Mouse (Mus musculus) midbrain, embryonic 16.5 days (tissue): ENCODE data around the gene Znrf4. TPM values are rescaled to one million over a fixed set of nuclear protein-coding genes. Genes with fewer than 3 reads are reported as not detected.

Source experiments
- ATAC-seq: fragments of 200-750 bp; cut with Nextera tagmentation; 2 replicates; pipeline ENCODE4 v1.8.0; 2017; ENCODE audit warnings: moderate TSS enrichment
- H3K27ac ChIP-seq: fragments of 300-500 bp; sonication (generic); 2 replicates; pipeline ENCODE4 v1.5.1; 2014; ENCODE audit warnings: mild to moderate bottlenecking, low read length, mixed read lengths
- H3K27me3 ChIP-seq: fragments of 300-500 bp; sonication (generic); 2 replicates; pipeline ENCODE4 v1.6.1; 2014; ENCODE audit warnings: low read depth, low read length, mixed read lengths; ENCODE audit not compliant: control insufficient read depth, insufficient read depth
- H3K36me3 ChIP-seq: fragments of 300-500 bp; sonication (generic); 2 replicates; pipeline ENCODE4 v1.6.1; 2014; ENCODE audit warnings: mild to moderate bottlenecking, low read length, moderate library complexity, mixed read lengths; ENCODE audit not compliant: control insufficient read depth, insufficient read depth
- H3K4me1 ChIP-seq: fragments of 300-500 bp; sonication (generic); 2 replicates; pipeline ENCODE4 v1.6.1; 2014; ENCODE audit warnings: mild to moderate bottlenecking, low read length, mixed read lengths; ENCODE audit not compliant: control insufficient read depth, insufficient read depth
- H3K4me2 ChIP-seq: fragments of 300-500 bp; sonication (generic); 2 replicates; pipeline ENCODE4 v1.6.1; 2014; ENCODE audit warnings: mild to moderate bottlenecking, low read length, mixed read lengths
- H3K4me3 ChIP-seq: fragments of 300-500 bp; sonication (generic); 2 replicates; pipeline ENCODE4 v1.5.1; 2014; ENCODE audit warnings: low read depth, mild to moderate bottlenecking, low read length, moderate library complexity, mixed read lengths
- H3K9ac ChIP-seq: fragments of 300-500 bp; sonication (generic); 2 replicates; pipeline ENCODE4 v1.6.1; 2014; ENCODE audit warnings: low read depth, low read length, mixed read lengths
- H3K9me3 ChIP-seq: fragments of 300-500 bp; sonication (generic); replicated peaks from 2 replicates; pipeline ENCODE4 v1.6.1; 2014; ENCODE audit warnings: mild to moderate bottlenecking, low read length, mixed read lengths; ENCODE audit not compliant: control insufficient read depth, poor library complexity, severe bottlenecking
- WGBS: fragments of 180-500 bp; shearing (Covaris S2); extraction: QIAGEN DNeasy Blood & Tissue Kit; methylation state at CpG from one replicate; pipeline ENCODE4 v1.1.7; 2014; 5-methylcytosine and 5-hydroxymethylcytosine counted together
- polyA plus RNA-seq: library from polyadenylated mRNA; unstranded; fragments of >200 nt; fragmentation: Nextera tagmentation; extraction: Ambion mirVana; gene quantifications from 2 replicates; pipeline ENCODE4 v1.2.1, GENCODE M21; 2015

Gene Znrf4
- polyA plus RNA-seq, 1 experiment from 2014 or later: not detected

GRCm38 (mm10) chr17:56469275-56469674 is 43.0 kb downstream of the Znrf4 start:
- Histone ChIP-seq H3K4me3 (peak overlapping the region; percentile 8; the same call in 1 of the 2 replicates), H3K27me3 (no peaks in the 10 kb centered on the region), H3K9ac (peak overlapping the region; percentile 50), H3K27ac (peak overlapping the region; percentile 88), H3K36me3 (no peaks in the 10 kb centered on the region; the same call in 1 of the 2 replicates), H3K4me2 (peak overlapping the region; percentile 43), H3K9me3 (no peaks in the 10 kb centered on the region), H3K4me1 (peaks cover 88% of the 10 kb centered on the region)
- WGBS: 19% methylated on average over 8 of the region's 8 CpGs
- no peak for ATAC-seq

- Histone ChIP-seq H3K9me3 (no peaks in the 10 kb centered on the region), H3K4me2 (peak overlapping the region; percentile 10; the same call in 1 of the 2 replicates), H3K36me3 (no peaks in the 10 kb centered on the region; the same call in 1 of the 2 replicates), H3K4me3 (no peak overlapping the region), H3K27ac (peak overlapping the region; percentile 88), H3K4me1 (peaks cover 88% of the 10 kb centered on the region), H3K27me3 (no peaks in the 10 kb centered on the region), H3K9ac (peak overlapping the region; percentile 50; the same call in 1 of the 2 replicates)
- 53% methylated on average over 7 of the region's 7 CpGs for WGBS
- no peak for ATAC-seq
These were observed 43.4 kb downstream of the Znrf4 start for GRCm38 (mm10) chr17:56468870-56469269.

GRCm38 (mm10) chr17:56468380-56468779 is 43.9 kb downstream of the Znrf4 start:
- H3K36me3 ChIP-seq: no peaks in the 10 kb centered on the region; the same call in 1 of the 2 replicates
- ATAC-seq: no peak
- WGBS: 89% methylated on average over 9 of the region's 9 CpGs
- H3K9ac ChIP-seq: no peak overlapping the region
- peak overlapping the region; percentile 88 for H3K27ac ChIP-seq
- H3K9me3 ChIP-seq: no peaks in the 10 kb centered on the region
- H3K4me3 ChIP-seq: no peak overlapping the region
- no peak overlapping the region for H3K4me2 ChIP-seq
- peaks cover 88% of the 10 kb centered on the region for H3K4me1 ChIP-seq
- H3K27me3 ChIP-seq: no peaks in the 10 kb centered on the region

- H3K4me3 ChIP-seq: peak overlapping the region; percentile 11; the same call in 1 of the 2 replicates
- H3K27ac ChIP-seq: peak overlapping the region; percentile 88
- peaks cover 87% of the 10 kb centered on the region for H3K4me1 ChIP-seq
- peak overlapping the region; percentile 55 for H3K9ac ChIP-seq
- H3K9me3 ChIP-seq: no peaks in the 10 kb centered on the region
- peak; percentile 73 for ATAC-seq
- no peaks in the 10 kb centered on the region; the same call in 1 of the 2 replicates for H3K36me3 ChIP-seq
- 13% methylated on average over 6 of the region's 7 CpGs for WGBS
- peak overlapping the region; percentile 47 for H3K4me2 ChIP-seq
- no peaks in the 10 kb centered on the region for H3K27me3 ChIP-seq
These were observed 44.8 kb downstream of the Znrf4 start for GRCm38 (mm10) chr17:56467456-56467884.

GRCm38 (mm10) chr17:56466747-56467146 is 45.5 kb downstream of the Znrf4 start:
- Histone ChIP-seq H3K27ac (peak overlapping the region; percentile 88), H3K36me3 (no peaks in the 10 kb centered on the region; the same call in 1 of the 2 replicates), H3K4me1 (peaks cover 81% of the 10 kb centered on the region), H3K9ac (peak overlapping the region; percentile 55; the same call in 1 of the 2 replicates), H3K27me3 (no peaks in the 10 kb centered on the region), H3K4me3 (peak overlapping the region; percentile 15; the same call in 1 of the 2 replicates), H3K9me3 (no peaks in the 10 kb centered on the region), H3K4me2 (peak overlapping the region; percentile 47)
- 55% methylated on average over 6 of the region's 6 CpGs for WGBS
- no peak for ATAC-seq

GRCm38 (mm10) chr17:56464817-56465216 is 47.4 kb downstream of the Znrf4 start:
- Histone ChIP-seq H3K9ac (no peak overlapping the region), H3K4me3 (no peak overlapping the region), H3K4me2 (no peak overlapping the region), H3K27me3 (no peaks in the 10 kb centered on the region), H3K9me3 (no peaks in the 10 kb centered on the region), H3K4me1 (peaks cover 77% of the 10 kb centered on the region), H3K27ac (no peak overlapping the region), H3K36me3 (no peaks in the 10 kb centered on the region; the same call in 1 of the 2 replicates)
- no peak for ATAC-seq
- whole genome bisulfite sequencing: 74% methylated on average over 7 of the region's 7 CpGs

- H3K4me1 ChIP-seq: peaks cover 75% of the 10 kb centered on the region
- H3K9me3 ChIP-seq: no peaks in the 10 kb centered on the region
- ATAC-seq: no peak
- no peak overlapping the region for H3K4me2 ChIP-seq
- no peak overlapping the region for H3K9ac ChIP-seq
- no peaks in the 10 kb centered on the region for H3K27me3 ChIP-seq
- 94% methylated on average over 2 of the region's 2 CpGs for WGBS
- no peak overlapping the region for H3K4me3 ChIP-seq
- no peak overlapping the region for H3K27ac ChIP-seq
- no peaks in the 10 kb centered on the region; the same call in 1 of the 2 replicates for H3K36me3 ChIP-seq
These were observed 47.9 kb downstream of the Znrf4 start for GRCm38 (mm10) chr17:56464345-56464744.

- Histone ChIP-seq H3K4me3 (no peak overlapping the region), H3K9ac (no peak overlapping the region), H3K27me3 (no peaks in the 10 kb centered on the region), H3K9me3 (no peaks in the 10 kb centered on the region), H3K36me3 (no peaks in the 10 kb centered on the region), H3K4me1 (peaks cover 69% of the 10 kb centered on the region), H3K27ac (peak overlapping the region; percentile 83; the same call in 1 of the 2 replicates), H3K4me2 (peak overlapping the region; percentile 83; the same call in 1 of the 2 replicates)
- no peak for ATAC-seq
- WGBS: 70% methylated on average over 1 of the region's 1 CpGs
These were observed 48.7 kb downstream of the Znrf4 start for GRCm38 (mm10) chr17:56463500-56463899.

- peak overlapping the region; percentile 52 for H3K4me3 ChIP-seq
- ATAC-seq: peak; percentile 0; the same call in 1 of the 2 replicates
- peak overlapping the region; percentile 83 for H3K4me2 ChIP-seq
- H3K9me3 ChIP-seq: no peaks in the 10 kb centered on the region
- peaks cover 63% of the 10 kb centered on the region for H3K4me1 ChIP-seq
- 0 out of 2 replicates have a peak, but pooled peaks cover 4% of the 10 kb centered on the region for H3K36me3 ChIP-seq
- H3K9ac ChIP-seq: peak overlapping the region; percentile 60; the same call in 1 of the 2 replicates
- 3% methylated on average over 17 of the region's 17 CpGs for WGBS
- no peaks in the 10 kb centered on the region for H3K27me3 ChIP-seq
- peak overlapping the region; percentile 83 for H3K27ac ChIP-seq
These were observed 49.3 kb downstream of the Znrf4 start for GRCm38 (mm10) chr17:56462835-56463455.
